Mouse (Mus musculus): ENCODE data around the gene Gm10197. TPM values are rescaled to one million over a fixed set of nuclear protein-coding genes. Genes with fewer than 3 reads are reported as not detected.

Gm10197 gene
- polyA plus RNA-seq, 1 experiment from 2014 or later = not detected

GRCm38 (mm10) chr19:53360265-53360958 is 11.2 kb downstream of the Gm10197 start:
- H3K9me3 ChIP-seq (ENCODE audit: control insufficient read depth, low read length) = no peaks in the 10 kb centered on the region
- no peak overlapping the region for H3K9ac ChIP-seq (ENCODE audit: low read length)
- no peak overlapping the region for H3K4me3 ChIP-seq (ENCODE audit: low read depth, low read length)
- no peak for DNase-seq (ENCODE audit: low spot score)
- no peak overlapping the region for H3K27ac ChIP-seq (ENCODE audit: low read depth, low read length)
- H3K27me3 ChIP-seq (ENCODE audit: control insufficient read depth, insufficient read depth, low read length) = no peaks in the 10 kb centered on the region
- H3K4me2 ChIP-seq (ENCODE audit: low read depth, low read length, severe bottlenecking) = no peak overlapping the region
- H3K4me1 ChIP-seq (replicated peaks; ENCODE audit: control insufficient read depth, insufficient read depth, low read length) = no peaks in the 10 kb centered on the region
- no peak for ATAC-seq (replicated peaks; ENCODE audit: low FRiP score)
- 82% methylated on average over 8 of the region's 8 CpGs for WGBS
- H3K36me3 ChIP-seq (ENCODE audit: control insufficient read depth, insufficient read depth, low read length) = no peaks in the 10 kb centered on the region

- Histone ChIP-seq H3K4me2 (ENCODE audit: low read depth, low read length, severe bottlenecking) (no peak overlapping the region), H3K4me1 (replicated peaks; ENCODE audit: control insufficient read depth, insufficient read depth, low read length) (no peaks in the 10 kb centered on the region; the same call in 1 of the 2 replicates), H3K9me3 (ENCODE audit: control insufficient read depth, low read length) (no peaks in the 10 kb centered on the region), H3K27ac (ENCODE audit: low read depth, low read length) (no peak overlapping the region), H3K9ac (ENCODE audit: low read length) (no peak overlapping the region), H3K27me3 (ENCODE audit: control insufficient read depth, insufficient read depth, low read length) (no peaks in the 10 kb centered on the region), H3K36me3 (ENCODE audit: control insufficient read depth, insufficient read depth, low read length) (no peaks in the 10 kb centered on the region), H3K4me3 (ENCODE audit: low read depth, low read length) (no peak overlapping the region)
- ATAC-seq (replicated peaks; ENCODE audit: low FRiP score) (no peak), DNase-seq (ENCODE audit: low spot score) (no peak)
- 77% methylated on average over 22 of the region's 22 CpGs for WGBS
These were observed 12.2 kb downstream of the Gm10197 start for GRCm38 (mm10) chr19:53359160-53360033.

- no peak for DNase-seq (ENCODE audit: low spot score)
- no peaks in the 10 kb centered on the region for H3K9me3 ChIP-seq (ENCODE audit: control insufficient read depth, low read length)
- WGBS = 86% methylated on average over 16 of the region's 16 CpGs
These were observed 16.5 kb downstream of the Gm10197 start for GRCm38 (mm10) chr19:53355065-53355464.

GRCm38 (mm10) chr19:53354271-53355000 is 17.1 kb downstream of the Gm10197 start:
- ATAC-seq (replicated peaks; ENCODE audit: low FRiP score) = no peak

More at GRCm38 (mm10) chr19:53355065-53355464, 16.5 kb downstream of the Gm10197 start:
- ATAC-seq (replicated peaks; ENCODE audit: low FRiP score) = no peak
- no peak overlapping the region for H3K27ac ChIP-seq (ENCODE audit: low read depth, low read length)
- no peak overlapping the region for H3K4me2 ChIP-seq (ENCODE audit: low read depth, low read length, severe bottlenecking)
- no peaks in the 10 kb centered on the region for H3K27me3 ChIP-seq (ENCODE audit: control insufficient read depth, insufficient read depth, low read length)
- H3K9ac ChIP-seq (ENCODE audit: low read length) = no peak overlapping the region
- no peak overlapping the region for H3K4me3 ChIP-seq (ENCODE audit: low read depth, low read length)
- H3K36me3 ChIP-seq (ENCODE audit: control insufficient read depth, insufficient read depth, low read length) = no peaks in the 10 kb centered on the region
- H3K4me1 ChIP-seq (replicated peaks; ENCODE audit: control insufficient read depth, insufficient read depth, low read length) = peaks cover 2% of the 10 kb centered on the region; the same call in 1 of the 2 replicates

GRCm38 (mm10) chr19:53353864-53354263 is 17.7 kb downstream of the Gm10197 start:
- DNase-seq (ENCODE audit: low spot score) = no peak
- peaks cover 2% of the 10 kb centered on the region; the same call in 1 of the 2 replicates for H3K4me1 ChIP-seq (replicated peaks; ENCODE audit: control insufficient read depth, insufficient read depth, low read length)
- no peak overlapping the region for H3K9ac ChIP-seq (ENCODE audit: low read length)
- H3K9me3 ChIP-seq (ENCODE audit: control insufficient read depth, low read length) = no peaks in the 10 kb centered on the region
- ATAC-seq (replicated peaks; ENCODE audit: low FRiP score) = no peak
- H3K4me2 ChIP-seq (ENCODE audit: low read depth, low read length, severe bottlenecking) = no peak overlapping the region
- no peak overlapping the region for H3K4me3 ChIP-seq (ENCODE audit: low read depth, low read length)
- no peaks in the 10 kb centered on the region for H3K36me3 ChIP-seq (ENCODE audit: control insufficient read depth, insufficient read depth, low read length)
- no peak overlapping the region for H3K27ac ChIP-seq (ENCODE audit: low read depth, low read length)
- 92% methylated on average over 7 of the region's 7 CpGs for WGBS
- no peaks in the 10 kb centered on the region for H3K27me3 ChIP-seq (ENCODE audit: control insufficient read depth, insufficient read depth, low read length)

More at GRCm38 (mm10) chr19:53354271-53355000, 17.1 kb downstream of the Gm10197 start:
- H3K4me3 ChIP-seq (ENCODE audit: low read depth, low read length) = no peak overlapping the region
- no peaks in the 10 kb centered on the region for H3K36me3 ChIP-seq (ENCODE audit: control insufficient read depth, insufficient read depth, low read length)
- 72% methylated on average over 7 of the region's 7 CpGs for WGBS
- H3K27ac ChIP-seq (ENCODE audit: low read depth, low read length) = no peak overlapping the region
- H3K9ac ChIP-seq (ENCODE audit: low read length) = no peak overlapping the region
- H3K9me3 ChIP-seq (ENCODE audit: control insufficient read depth, low read length) = no peaks in the 10 kb centered on the region
- H3K4me2 ChIP-seq (ENCODE audit: low read depth, low read length, severe bottlenecking) = no peak overlapping the region
- no peaks in the 10 kb centered on the region for H3K27me3 ChIP-seq (ENCODE audit: control insufficient read depth, insufficient read depth, low read length)
- H3K4me1 ChIP-seq (replicated peaks; ENCODE audit: control insufficient read depth, insufficient read depth, low read length) = peaks cover 2% of the 10 kb centered on the region; the same call in 1 of the 2 replicates
- DNase-seq (ENCODE audit: low spot score) = no peak

- Histone ChIP-seq H3K9me3 (ENCODE audit: control insufficient read depth, low read length) (no peaks in the 10 kb centered on the region), H3K27ac (ENCODE audit: low read depth, low read length) (peak overlapping the region; percentile 21), H3K9ac (ENCODE audit: low read length) (no peak overlapping the region), H3K4me1 (replicated peaks; ENCODE audit: control insufficient read depth, insufficient read depth, low read length) (peaks cover 5% of the 10 kb centered on the region; the same call in 1 of the 2 replicates), H3K36me3 (ENCODE audit: control insufficient read depth, insufficient read depth, low read length) (no peaks in the 10 kb centered on the region), H3K4me3 (ENCODE audit: low read depth, low read length) (no peak overlapping the region), H3K4me2 (ENCODE audit: low read depth, low read length, severe bottlenecking) (no peak overlapping the region), H3K27me3 (ENCODE audit: control insufficient read depth, insufficient read depth, low read length) (no peaks in the 10 kb centered on the region)
- no peak for ATAC-seq (replicated peaks; ENCODE audit: low FRiP score)
- DNase-seq (ENCODE audit: low spot score) = no peak
- 83% methylated on average over 14 of the region's 14 CpGs for WGBS
These were observed 25.8 kb downstream of the Gm10197 start for GRCm38 (mm10) chr19:53345766-53346165.

GRCm38 (mm10) chr19:53344062-53344461 is 27.5 kb downstream of the Gm10197 start:
- WGBS = 86% methylated on average over 16 of the region's 16 CpGs
- Histone ChIP-seq H3K27ac (ENCODE audit: low read depth, low read length) (no peak overlapping the region), H3K27me3 (ENCODE audit: control insufficient read depth, insufficient read depth, low read length) (no peaks in the 10 kb centered on the region)

GRCm38 (mm10) chr19:53343174-53343881 is 28.2 kb downstream of the Gm10197 start:
- H3K27ac ChIP-seq (ENCODE audit: low read depth, low read length) = no peak overlapping the region
- DNase-seq (ENCODE audit: low spot score) = no peak
- no peaks in the 10 kb centered on the region for H3K9me3 ChIP-seq (ENCODE audit: control insufficient read depth, low read length)
- H3K9ac ChIP-seq (ENCODE audit: low read length) = no peak overlapping the region
- H3K4me3 ChIP-seq (ENCODE audit: low read depth, low read length) = no peak overlapping the region
- peaks cover 5% of the 10 kb centered on the region; the same call in 1 of the 2 replicates for H3K4me1 ChIP-seq (replicated peaks; ENCODE audit: control insufficient read depth, insufficient read depth, low read length)
- no peaks in the 10 kb centered on the region for H3K27me3 ChIP-seq (ENCODE audit: control insufficient read depth, insufficient read depth, low read length)
- WGBS = 90% methylated on average over 13 of the region's 13 CpGs
- H3K36me3 ChIP-seq (ENCODE audit: control insufficient read depth, insufficient read depth, low read length) = no peaks in the 10 kb centered on the region
- H3K4me2 ChIP-seq (ENCODE audit: low read depth, low read length, severe bottlenecking) = no peak overlapping the region
- ATAC-seq (replicated peaks; ENCODE audit: low FRiP score) = no peak

More at GRCm38 (mm10) chr19:53344062-53344461, 27.5 kb downstream of the Gm10197 start:
- Histone ChIP-seq H3K36me3 (ENCODE audit: control insufficient read depth, insufficient read depth, low read length) (no peaks in the 10 kb centered on the region), H3K4me1 (replicated peaks; ENCODE audit: control insufficient read depth, insufficient read depth, low read length) (peaks cover 5% of the 10 kb centered on the region; the same call in 1 of the 2 replicates), H3K9me3 (ENCODE audit: control insufficient read depth, low read length) (no peaks in the 10 kb centered on the region), H3K9ac (ENCODE audit: low read length) (no peak overlapping the region), H3K4me3 (ENCODE audit: low read depth, low read length) (no peak overlapping the region), H3K4me2 (ENCODE audit: low read depth, low read length, severe bottlenecking) (no peak overlapping the region)
- ATAC-seq (replicated peaks; ENCODE audit: low FRiP score) (no peak), DNase-seq (ENCODE audit: low spot score) (no peak)

Measured in forebrain, embryonic 11.5 days (tissue).